Mouse (Mus musculus) hindbrain, postnatal 0 days (tissue): ENCODE results near the gene Dpp6. TPM values are rescaled to one million over a fixed set of nuclear protein-coding genes. Genes with fewer than 3 reads are reported as not detected.
A peak's percentile ranks its signal among the peaks of the same experiment; 100 is the strongest.

ENCODE experiments used
- ATAC-seq: fragments of 200-750 bp; cut with Nextera tagmentation; 2 replicates; pipeline ENCODE4 v1.8.0; 2017; ENCODE audit warnings: mild to moderate bottlenecking, moderate TSS enrichment, moderate library complexity
- DNase-seq: peaks from one replicate; pipeline ENCODE4 v3.0.0-alpha.2; 2015; ENCODE audit warnings: low spot score
- H3K27ac ChIP-seq: fragments of 300-500 bp; sonication (generic); 2 replicates; pipeline ENCODE4 v1.5.1; 2014; ENCODE audit warnings: mild to moderate bottlenecking
- H3K27me3 ChIP-seq: fragments of 300-500 bp; sonication (generic); 2 replicates; pipeline ENCODE4 v1.6.1; 2014; ENCODE audit warnings: low read length, mixed read lengths; ENCODE audit not compliant: insufficient read depth
- H3K36me3 ChIP-seq: fragments of 300-500 bp; sonication (generic); 2 replicates; pipeline ENCODE4 v1.6.1; 2014; ENCODE audit warnings: low read length, mixed read lengths; ENCODE audit not compliant: insufficient read depth
- H3K4me1 ChIP-seq: fragments of 300-500 bp; sonication (generic); 2 replicates; pipeline ENCODE4 v1.6.1; 2014; ENCODE audit warnings: antibody characterized with exemption, low read length, mixed read lengths; ENCODE audit not compliant: insufficient read depth
- H3K4me2 ChIP-seq: fragments of 300-500 bp; sonication (generic); 2 replicates; pipeline ENCODE4 v1.6.1; 2014; ENCODE audit warnings: low read depth, mild to moderate bottlenecking, low read length, moderate library complexity, mixed read lengths
- H3K4me3 ChIP-seq: fragments of 300-500 bp; sonication (generic); 2 replicates; pipeline ENCODE4 v1.5.1; 2014; ENCODE audit warnings: low read length
- H3K9ac ChIP-seq: fragments of 300-500 bp; sonication (generic); replicated peaks from 2 replicates; pipeline ENCODE4 v1.6.1; 2014; ENCODE audit warnings: mild to moderate bottlenecking, low read length, moderate library complexity, mixed read lengths
- H3K9me3 ChIP-seq: fragments of 300-500 bp; sonication (generic); 2 replicates; pipeline ENCODE4 v1.6.1; 2016; ENCODE audit warnings: low read length, mixed read lengths
- CTCF ChIP-seq: IDR thresholded peaks from 2 replicates; pipeline ENCODE4 v1.5.1; 2016; ENCODE audit warnings: antibody characterized with exemption, control low read depth, low read depth
- WGBS: fragments of 180-500 bp; shearing (Covaris S2); extraction: QIAGEN DNeasy Blood & Tissue Kit; methylation state at CpG from one replicate; pipeline ENCODE4 v1.1.7; 2014; 5-methylcytosine and 5-hydroxymethylcytosine counted together
- polyA plus RNA-seq: library from polyadenylated mRNA; unstranded; fragments of >200 nt; fragmentation: Nextera tagmentation; extraction: Ambion mirVana; gene quantifications from 2 replicates; pipeline ENCODE4 v1.2.1, GENCODE M21; 2015
- total RNA-seq: library from RNA; depleted of rRNA; stranded (reverse); fragments of >200 nt; gene quantifications from 2 replicates; pipeline ENCODE4 v1.2.3, GENCODE M21; 2014

The Dpp6 gene
- total and polyA plus RNA-seq, 2 experiments from 2014 or later = 81.1 to 154 TPM

GRCm38 (mm10) chr5:27730666-27731065, 913.7 kb downstream of the Dpp6 start:
- TF ChIP-seq CTCF = no peak
- H3K4me3 ChIP-seq = no peak overlapping the region
- H3K4me1 ChIP-seq = no peaks in the 10 kb centered on the region
- H3K36me3 ChIP-seq = peaks cover 9% of the 10 kb centered on the region; the same call in 1 of the 2 replicates
- H3K9me3 ChIP-seq = no peaks in the 10 kb centered on the region
- ATAC-seq (no peak), DNase-seq (no peak)
- no peaks in the 10 kb centered on the region for H3K27me3 ChIP-seq
- 42% methylated on average over 5 of the region's 5 CpGs for WGBS
- no peak overlapping the region for H3K9ac ChIP-seq
- H3K27ac ChIP-seq = no peak overlapping the region
- no peak overlapping the region for H3K4me2 ChIP-seq

- Histone ChIP-seq H3K4me2 (no peak overlapping the region), H3K9ac (no peak overlapping the region), H3K4me1 (no peaks in the 10 kb centered on the region), H3K4me3 (no peak overlapping the region), H3K9me3 (no peaks in the 10 kb centered on the region), H3K27me3 (no peaks in the 10 kb centered on the region), H3K36me3 (0 out of 2 replicates have a peak, but pooled peaks cover 1% of the 10 kb centered on the region), H3K27ac (no peak overlapping the region)
- TF ChIP-seq CTCF = no peak
- no peak for ATAC-seq
- 71% methylated on average over 1 of the region's 1 CpGs for WGBS
- no peak for DNase-seq
These were observed 914.4 kb downstream of the Dpp6 start for GRCm38 (mm10) chr5:27731392-27731791.

- no peak overlapping the region for H3K4me3 ChIP-seq
- H3K4me2 ChIP-seq = no peak overlapping the region
- WGBS = 45% methylated on average over 5 of the region's 5 CpGs
- DNase-seq (peak; percentile 30), ATAC-seq (peak; percentile 22)
- peak overlapping the region; percentile 70 for H3K27ac ChIP-seq
- no peaks in the 10 kb centered on the region for H3K9me3 ChIP-seq
- no peaks in the 10 kb centered on the region for H3K4me1 ChIP-seq
- no peak for TF ChIP-seq CTCF
- H3K36me3 ChIP-seq = no peaks in the 10 kb centered on the region
- H3K27me3 ChIP-seq = no peaks in the 10 kb centered on the region
- no peak overlapping the region for H3K9ac ChIP-seq
These were observed 915.4 kb downstream of the Dpp6 start for GRCm38 (mm10) chr5:27732288-27732868.

- TF ChIP-seq CTCF = peak; percentile 79
- WGBS = 20% methylated on average over 3 of the region's 3 CpGs
These were observed 920.2 kb downstream of the Dpp6 start for GRCm38 (mm10) chr5:27737168-27737567.

GRCm38 (mm10) chr5:27739216-27739615, 922.2 kb downstream of the Dpp6 start:
- no peak overlapping the region for H3K27ac ChIP-seq
- ATAC-seq = no peak
- H3K36me3 ChIP-seq = peaks cover 19% of the 10 kb centered on the region
- H3K9me3 ChIP-seq = no peaks in the 10 kb centered on the region
- H3K9ac ChIP-seq = no peak overlapping the region
- H3K27me3 ChIP-seq = no peaks in the 10 kb centered on the region
- TF ChIP-seq CTCF = no peak
- H3K4me1 ChIP-seq = no peaks in the 10 kb centered on the region
- H3K4me2 ChIP-seq = no peak overlapping the region
- no peak overlapping the region for H3K4me3 ChIP-seq
- DNase-seq = no peak
- 89% methylated on average over 6 of the region's 6 CpGs for WGBS

More at GRCm38 (mm10) chr5:27737168-27737567, 920.2 kb downstream of the Dpp6 start:
- no peaks in the 10 kb centered on the region for H3K4me1 ChIP-seq
- no peaks in the 10 kb centered on the region for H3K9me3 ChIP-seq
- H3K9ac ChIP-seq = no peak overlapping the region
- H3K27ac ChIP-seq = no peak overlapping the region
- DNase-seq = peak; percentile 78
- no peak overlapping the region for H3K4me3 ChIP-seq
- H3K4me2 ChIP-seq = no peak overlapping the region
- H3K27me3 ChIP-seq = no peaks in the 10 kb centered on the region
- peaks cover under 1% of the 10 kb centered on the region for H3K36me3 ChIP-seq
- peak; percentile 65 for ATAC-seq

GRCm38 (mm10) chr5:27744944-27745343, 927.9 kb downstream of the Dpp6 start:
- Histone ChIP-seq H3K4me1 (no peaks in the 10 kb centered on the region), H3K27ac (no peak overlapping the region), H3K4me3 (no peak overlapping the region), H3K9me3 (no peaks in the 10 kb centered on the region), H3K27me3 (no peaks in the 10 kb centered on the region), H3K4me2 (no peak overlapping the region), H3K36me3 (peaks cover 37% of the 10 kb centered on the region), H3K9ac (no peak overlapping the region)
- 93% methylated on average over 1 of the region's 1 CpGs for WGBS
- ATAC-seq (no peak), DNase-seq (no peak)
- no peak for TF ChIP-seq CTCF

GRCm38 (mm10) chr5:27765780-27766179, 948.8 kb downstream of the Dpp6 start:
- TF ChIP-seq CTCF = no peak
- 46% methylated on average over 4 of the region's 4 CpGs for WGBS
- H3K9ac ChIP-seq = no peak overlapping the region
- H3K36me3 ChIP-seq = peaks cover 48% of the 10 kb centered on the region
- ATAC-seq (no peak), DNase-seq (no peak)
- H3K27ac ChIP-seq = no peak overlapping the region
- H3K27me3 ChIP-seq = no peaks in the 10 kb centered on the region
- no peaks in the 10 kb centered on the region for H3K9me3 ChIP-seq
- H3K4me3 ChIP-seq = no peak overlapping the region
- no peaks in the 10 kb centered on the region for H3K4me1 ChIP-seq
- H3K4me2 ChIP-seq = no peak overlapping the region
